Mouse (Mus musculus) ES-Bruce4 (cell line): Measurements from ENCODE around the gene Pifo.

Source experiments
- CTCF ChIP-seq: IDR thresholded peaks from one replicate; pipeline ENCODE4 v1.8.1; 2011; ENCODE audit warnings: low read depth, low read length
- EP300 ChIP-seq: IDR thresholded peaks from 2 replicates; pipeline ENCODE4 v1.6.1; 2011; ENCODE audit warnings: low read depth, low read length; ENCODE audit not compliant: insufficient read depth
- POLR2A ChIP-seq: IDR thresholded peaks from one replicate; pipeline ENCODE4 v1.8.1; 2011; ENCODE audit warnings: low read length; ENCODE audit not compliant: insufficient read depth

DNA sequence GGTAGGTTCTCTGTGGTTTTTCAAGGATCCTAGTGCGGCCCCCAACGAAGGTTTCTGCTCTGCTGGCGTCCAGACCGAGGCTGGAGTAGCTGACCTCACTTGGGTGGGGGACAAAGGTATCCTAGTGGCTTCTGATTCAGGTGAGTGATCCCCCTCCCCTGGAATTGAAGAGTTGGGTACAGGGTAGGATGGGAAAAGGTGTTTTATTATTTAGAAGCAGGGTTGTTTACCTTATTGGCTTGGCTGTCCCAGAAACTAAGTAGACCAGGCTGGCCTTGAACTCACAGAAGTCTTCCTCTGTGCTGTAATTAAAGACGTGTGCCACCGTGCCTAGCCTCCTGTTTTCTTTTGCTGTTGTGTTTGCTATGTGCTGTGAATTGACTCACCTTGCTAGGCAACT is 54.4 kb downstream of the Pifo start, which contains the start of gene Atp5f1:
- TF ChIP-seq CTCF (no peak), EP300 (no peak), POLR2A (no peak)
